Mouse (Mus musculus) urinary bladder, postnatal 36 days (tissue): ENCODE results near the gene Ttc34.

ENCODE experiments used
- DNase-seq, 2 experiments: peaks; one replicate each; pipeline ENCODE4 v3.0.0; 2022; ENCODE audit warnings: low spot score in 2 of 2, mixed read lengths in 1 of 2

Gene Ttc34

DNA sequence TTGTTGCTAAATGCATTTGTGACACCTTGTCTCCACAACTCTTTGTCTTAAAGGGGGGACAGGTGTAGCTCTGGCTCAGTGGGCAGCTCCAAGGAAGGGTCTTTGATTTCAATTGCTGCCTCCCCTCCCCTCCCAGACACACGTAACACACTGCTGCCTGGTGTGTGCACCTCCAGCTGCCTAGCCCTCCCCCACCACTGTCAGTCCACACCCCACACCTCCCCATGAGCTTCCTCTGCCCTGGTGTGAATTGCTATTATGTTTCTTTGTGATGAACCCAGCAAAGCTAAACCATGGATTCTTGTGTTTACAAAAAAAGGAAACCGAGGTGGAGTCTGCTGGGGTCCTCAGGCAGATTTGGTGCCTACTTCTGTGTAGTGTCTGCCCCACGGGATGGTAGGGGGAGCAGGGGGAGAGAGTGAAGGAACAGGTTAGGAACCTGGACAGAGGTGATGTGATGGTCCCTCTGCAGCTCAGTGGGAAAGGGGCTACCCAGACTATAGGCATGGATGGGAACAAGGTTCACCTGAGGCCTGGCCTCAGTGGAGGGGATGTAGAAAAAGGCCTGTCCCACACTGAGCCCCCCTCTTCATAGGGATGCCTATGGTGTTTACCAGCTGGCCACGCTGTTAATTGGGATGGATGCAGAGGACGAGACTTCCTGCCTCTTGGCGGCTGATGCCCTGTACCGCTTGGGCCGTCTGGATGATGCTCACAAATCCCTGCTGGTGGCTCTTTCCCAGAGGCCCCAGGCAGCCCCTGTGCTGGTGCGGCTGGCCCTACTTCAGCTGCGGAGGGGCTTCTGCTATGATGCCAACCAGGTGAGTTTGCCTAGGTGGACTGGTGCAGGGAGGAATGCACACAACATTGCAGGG is 20.3 kb downstream of the Ttc34 start:
- DNase-seq: no peak

DNA sequence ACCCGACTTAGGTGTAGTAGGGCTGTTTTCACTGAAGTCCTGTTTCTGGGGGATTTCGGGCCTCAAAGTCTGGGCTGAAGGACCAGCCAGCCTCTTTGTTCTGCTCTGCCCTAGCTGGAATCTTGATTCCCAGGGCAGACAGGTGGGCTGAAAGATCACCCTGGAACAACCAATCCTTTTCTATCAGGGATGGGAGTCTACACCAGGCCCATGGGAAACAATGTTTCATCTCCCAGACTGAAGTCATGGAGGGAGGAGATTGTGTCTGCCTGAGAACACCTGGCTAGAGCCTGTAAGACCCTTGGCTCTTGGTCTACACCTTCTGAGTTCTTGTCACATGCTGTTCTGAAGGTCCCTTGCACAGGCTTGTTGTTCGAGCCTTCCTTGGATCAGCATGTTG is 21.3 kb downstream of the Ttc34 start:
- DNase-seq: no peak

DNA sequence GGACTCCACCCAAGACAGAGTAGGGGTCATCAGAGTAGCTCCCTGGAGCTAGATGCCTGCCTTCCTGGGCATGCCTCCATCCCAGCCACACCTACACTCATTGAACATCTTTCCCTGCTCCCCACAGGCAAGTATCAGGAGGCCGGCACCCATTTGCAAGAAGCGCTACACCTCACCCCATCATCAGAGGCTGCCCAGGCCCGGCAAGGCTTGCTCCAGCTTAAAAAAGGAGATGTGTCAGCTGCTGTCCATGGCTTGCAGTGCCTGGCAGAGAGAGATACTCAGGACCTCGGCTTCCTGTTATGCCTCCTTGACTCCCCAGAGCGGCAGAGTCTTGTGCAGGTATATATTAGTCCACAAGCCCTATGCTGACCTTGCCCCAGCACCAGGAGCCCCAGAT is 24.7 kb downstream of the Ttc34 start:
- DNase-seq: no peak

DNA sequence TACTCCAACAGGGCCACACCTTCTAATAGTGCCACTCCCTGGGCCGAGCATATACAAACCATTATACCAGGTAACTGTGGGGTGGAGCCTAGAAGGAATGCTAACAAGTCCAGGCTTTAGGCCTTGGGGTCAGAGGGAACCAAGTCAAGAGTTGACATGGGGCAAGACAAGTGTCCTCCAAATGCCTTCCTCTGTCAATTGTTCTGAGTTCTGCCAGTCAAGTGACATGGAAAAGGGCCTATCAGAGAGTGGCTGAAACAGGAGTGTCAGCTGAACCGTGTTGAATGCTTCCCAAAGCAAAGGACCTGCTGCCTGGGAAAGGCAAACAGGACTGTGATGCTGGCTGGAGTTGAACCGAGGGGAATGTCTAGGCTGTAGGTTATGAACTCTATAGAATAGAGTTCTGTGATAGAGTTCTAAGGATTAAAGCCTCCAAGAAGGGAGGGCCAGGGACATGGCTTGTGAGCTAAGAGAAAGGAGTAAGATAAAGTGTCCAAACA is 26.2 kb downstream of the Ttc34 start:
- no peak for DNase-seq

GRCm38 (mm10) chr4:154864271-154864771 is 27.1 kb downstream of the Ttc34 start:
- DNase-seq: peak; percentile 83 to 89

GRCm38 (mm10) chr4:154864961-154865760 is 27.9 kb downstream of the Ttc34 start:
- no peak for DNase-seq

DNA sequence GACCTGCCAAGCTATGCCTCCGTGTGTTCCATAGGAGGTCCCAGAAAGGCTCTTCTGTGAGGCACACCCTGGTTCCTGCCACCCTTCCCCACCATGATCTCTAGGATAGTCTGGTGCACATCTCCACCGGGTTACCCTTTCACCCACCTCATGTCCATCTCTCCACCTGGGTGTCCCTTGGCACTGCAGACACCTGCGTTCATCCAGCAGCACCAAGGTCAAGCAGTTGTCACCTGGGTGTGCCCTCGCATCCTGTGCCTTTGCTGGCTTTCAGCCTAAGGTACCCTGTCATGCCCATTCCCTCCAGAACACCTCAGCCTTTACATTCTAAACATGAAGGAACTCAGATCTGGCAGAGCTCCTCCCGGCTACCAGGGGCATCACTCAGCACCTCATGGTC is 29.1 kb downstream of the Ttc34 start:
- DNase-seq: no peak

GRCm38 (mm10) chr4:154867257-154867656 is 30.0 kb downstream of the Ttc34 start:
- DNase-seq: no peak

DNA sequence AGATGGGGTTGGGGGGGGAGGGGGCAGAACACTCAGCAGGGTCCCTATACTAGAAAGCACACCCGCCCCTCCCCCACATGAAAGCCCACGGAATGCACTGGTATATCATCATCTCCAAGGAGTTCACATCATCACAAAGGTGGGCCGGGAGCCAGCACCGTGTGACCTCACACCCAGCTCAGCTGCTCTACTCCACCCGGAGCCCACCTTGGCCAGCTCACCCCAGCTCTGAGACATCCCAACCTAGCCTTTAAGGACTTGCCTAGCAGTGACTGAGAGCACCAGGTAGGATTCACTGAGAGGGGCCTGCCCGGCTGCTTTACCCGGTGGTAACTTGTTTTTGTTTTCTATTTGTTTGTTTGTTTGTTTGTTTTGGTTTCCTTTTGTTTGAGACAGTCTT is 32.2 kb downstream of the Ttc34 start, which contains the start of gene Mmel1:
Mmel1 (plus strand) TSS at position 146 of the 400 bp plus-strand sequence.
- no peak for DNase-seq

DNA sequence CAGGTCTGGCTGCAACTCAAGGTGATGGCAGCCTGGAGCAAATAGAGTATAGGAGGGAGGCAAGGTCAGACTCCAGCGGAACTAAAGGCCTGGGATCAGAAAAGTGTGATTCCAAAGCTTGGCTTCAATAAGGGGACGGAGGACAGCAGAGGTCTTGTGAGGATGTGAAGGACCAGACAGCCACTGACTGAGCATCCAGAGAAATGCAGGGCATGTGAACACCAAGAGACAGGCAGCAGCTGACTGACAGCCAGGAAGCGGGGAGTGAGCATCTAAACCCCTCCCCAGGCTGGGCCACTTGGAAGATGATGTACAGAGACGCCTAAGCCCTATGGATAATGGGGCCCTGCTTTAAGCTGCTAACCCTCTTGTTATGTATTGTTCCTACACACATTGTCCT is 33.5 kb downstream of the Ttc34 start:
- DNase-seq: no peak

DNA sequence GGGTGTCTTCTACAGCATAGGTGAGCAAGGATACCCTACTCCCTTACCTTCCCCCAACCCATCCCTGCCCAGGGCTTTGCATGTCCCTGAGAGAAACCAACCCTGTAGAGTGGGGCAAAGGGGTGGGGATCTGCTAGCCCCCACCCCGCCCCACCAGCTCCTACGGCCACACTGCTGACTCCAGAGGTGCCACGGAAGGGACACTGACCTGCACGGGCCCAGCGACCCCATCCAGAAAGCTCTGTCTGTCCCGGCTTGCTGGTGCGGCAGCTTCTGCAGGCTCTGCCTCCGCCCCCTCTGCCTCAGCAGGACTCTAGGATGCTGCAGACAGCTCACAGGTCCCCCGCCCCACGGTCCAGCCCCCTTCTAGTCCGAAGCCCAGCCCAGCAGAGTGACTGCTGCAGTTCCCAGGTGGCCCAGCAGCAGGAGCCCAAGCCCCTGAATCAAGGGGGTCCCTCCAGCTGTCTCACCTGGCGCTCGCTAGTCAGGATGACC is 34.5 kb downstream of the Ttc34 start:
- no peak for DNase-seq

DNA sequence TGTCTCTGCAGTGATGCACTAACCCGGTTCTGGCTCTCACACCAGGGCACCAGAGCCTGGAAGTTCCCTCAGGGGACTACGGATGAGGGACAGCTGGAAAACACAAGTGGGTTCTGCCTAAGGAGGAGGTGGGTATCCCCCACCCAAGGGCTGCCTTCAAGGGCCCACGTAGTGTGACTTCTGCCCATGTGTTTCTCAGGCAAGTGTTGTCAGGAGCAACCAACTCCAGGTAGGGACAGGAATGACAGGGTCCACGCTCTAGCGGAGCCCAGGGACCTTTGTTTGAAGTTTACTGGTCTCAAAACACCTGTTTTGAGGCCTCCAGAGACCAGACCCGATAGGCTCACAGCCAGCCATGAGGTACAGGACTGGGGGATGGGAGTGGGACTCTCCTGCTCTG is 35.9 kb downstream of the Ttc34 start:
- no peak for DNase-seq

GRCm38 (mm10) chr4:154877864-154878548 is 40.7 kb downstream of the Ttc34 start:
- peak; percentile 88 to 91 for DNase-seq

DNA sequence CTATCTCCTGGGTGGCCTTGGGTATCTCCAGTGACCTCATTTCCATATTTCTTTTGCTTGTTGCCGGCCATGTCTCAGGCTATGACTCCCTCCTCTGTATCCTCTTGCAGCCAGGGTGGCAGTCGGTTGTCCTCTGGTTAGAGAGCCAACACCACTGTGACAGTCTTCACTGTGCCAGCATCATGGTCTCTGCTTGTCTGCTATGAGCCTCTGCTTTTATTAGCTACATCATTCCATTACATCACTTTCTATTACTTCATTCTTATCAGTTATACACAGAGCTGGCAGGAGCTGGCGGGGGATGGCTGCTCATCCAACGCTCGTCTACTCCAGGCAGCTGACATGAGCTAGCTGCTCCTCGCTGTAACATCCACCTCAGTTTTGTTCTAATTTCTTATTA is 43.5 kb downstream of the Ttc34 start:
- DNase-seq: no peak

DNA sequence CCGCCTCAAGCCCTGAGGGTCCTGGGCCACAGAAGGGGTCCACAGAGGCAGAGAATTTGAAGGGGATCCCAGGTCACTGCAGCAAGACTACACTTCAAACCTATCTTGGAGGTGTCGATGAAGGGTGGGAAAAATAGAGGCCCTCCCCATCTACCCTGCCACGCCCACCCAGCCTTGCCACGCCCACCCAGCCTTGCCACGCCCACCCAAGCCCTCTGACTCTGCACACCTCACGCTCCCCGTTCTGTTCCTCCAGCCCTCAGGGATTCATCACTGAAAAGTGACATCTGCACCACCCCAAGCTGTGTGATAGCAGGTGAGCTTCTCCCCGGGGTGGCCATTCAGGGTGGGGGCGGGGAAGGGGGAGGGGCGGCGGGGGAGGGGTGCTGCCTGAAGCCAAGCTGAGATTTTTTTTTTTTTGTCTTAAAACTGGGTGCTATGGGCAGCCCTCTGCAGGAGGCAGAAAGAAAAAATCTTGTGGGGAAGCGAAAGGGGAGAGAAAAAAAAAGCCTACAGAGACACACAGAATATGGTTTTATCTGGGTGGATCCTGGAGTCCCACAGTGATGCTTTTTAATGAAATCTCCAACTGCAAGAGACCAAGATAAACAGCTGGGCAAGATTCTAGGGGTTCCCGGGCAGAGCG is 44.9 kb downstream of the Ttc34 start:
- DNase-seq: no peak

DNA sequence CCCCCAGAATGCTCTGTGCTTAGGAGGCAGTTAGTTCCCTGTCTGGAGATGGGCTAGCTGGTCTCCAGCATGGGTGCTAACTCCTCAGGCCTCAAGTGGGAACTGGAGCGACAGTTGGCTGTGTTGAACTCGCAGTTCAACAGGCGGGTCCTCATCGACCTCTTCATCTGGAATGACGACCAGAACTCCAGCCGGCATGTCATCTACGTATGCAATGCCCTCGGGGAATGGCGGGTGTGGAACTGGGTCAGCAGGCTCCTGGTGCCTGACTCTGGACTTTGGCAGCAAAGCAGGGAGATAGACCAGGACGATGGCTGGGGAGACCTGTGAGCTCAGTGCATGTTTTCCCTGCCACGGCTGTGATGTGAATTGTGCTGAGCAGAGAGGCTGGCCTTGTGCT is 48.2 kb downstream of the Ttc34 start:
- no peak for DNase-seq

GRCm38 (mm10) chr4:154886876-154887592 is 49.8 kb downstream of the Ttc34 start:
- DNase-seq: no peak

DNA sequence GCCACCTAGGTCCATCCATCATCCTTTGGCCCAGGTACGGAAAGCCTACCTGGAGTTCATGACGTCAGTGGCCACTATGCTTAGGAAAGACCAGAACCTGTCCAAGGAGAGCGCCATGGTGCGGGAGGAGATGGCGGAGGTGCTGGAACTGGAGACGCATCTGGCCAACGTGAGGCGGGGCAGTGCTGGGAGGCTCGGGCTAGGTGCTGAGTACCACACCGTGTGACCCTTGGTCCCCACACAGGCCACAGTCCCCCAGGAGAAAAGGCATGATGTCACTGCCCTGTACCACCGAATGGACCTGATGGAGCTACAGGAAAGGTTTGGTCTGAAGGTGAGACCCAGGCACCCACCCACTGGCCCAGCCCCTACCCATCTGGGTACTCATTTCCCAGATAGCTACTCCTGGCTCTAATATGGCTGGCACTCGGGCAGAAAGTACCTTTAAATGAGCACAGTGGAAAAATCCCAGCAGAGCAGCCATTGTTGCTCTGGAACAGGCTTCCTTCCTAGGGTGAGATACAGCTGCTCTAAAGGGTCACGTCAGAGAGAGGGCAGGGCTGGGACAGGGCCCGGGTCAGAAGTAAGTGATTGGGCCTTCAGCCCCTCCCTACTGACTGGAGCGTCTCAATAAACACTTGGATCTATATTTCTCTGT is 50.5 kb downstream of the Ttc34 start:
- DNase-seq: no peak

DNA sequence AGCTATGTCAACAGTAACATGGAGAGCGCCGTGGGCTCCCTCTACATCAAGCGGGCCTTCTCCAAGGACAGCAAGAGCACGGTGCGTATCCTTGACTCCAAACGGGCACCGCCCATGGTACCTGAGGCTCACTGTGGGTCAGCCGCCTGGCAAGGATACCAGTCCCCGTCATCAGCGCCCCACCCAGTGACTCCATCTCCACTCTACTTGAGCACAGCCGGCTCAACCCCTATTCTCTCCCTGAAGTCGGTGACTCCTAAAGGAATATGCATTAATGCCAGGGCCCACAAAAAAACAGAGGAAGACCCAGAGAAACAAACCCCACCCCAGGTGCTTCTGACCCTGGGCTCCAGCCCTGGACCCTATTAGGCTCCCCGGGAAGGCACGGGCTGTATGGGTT is 53.6 kb downstream of the Ttc34 start:
- no peak for DNase-seq

GRCm38 (mm10) chr4:154895549-154895948 is 58.3 kb downstream of the Ttc34 start:
- DNase-seq: no peak
